Mouse (Mus musculus) CH12F3 (cell line): ENCODE data around the gene Gabpb1.

Experiments used
- in situ Hi-C: fragments of 300-500 bp; cut with MboI; formaldehyde crosslinking; loops from 2 replicates; pipeline ENCODE4 v1.14.3; 2020; ENCODE audit warnings: low sequenced_read_pairs

Gabpb1 gene

GRCm38 (mm10) chr2:126676122-126676515 is at the start of gene Gabpb1:
TSS of gene Gabpb1 (minus strand) at chr2:126676337.
- in situ Hi-C loops, result no loop called here

- in situ Hi-C loops, result no loop called here
Measured at GRCm38 (mm10) chr2:126712950-126713349, 36.8 kb upstream of the Gabpb1 start.

- in situ Hi-C loops, result no loop called here
Measured at GRCm38 (mm10) chr2:126712526-126712925, 36.4 kb upstream of the Gabpb1 start.

- in situ Hi-C loops, result no loop called here
Measured at GRCm38 (mm10) chr2:126708361-126708760, 32.2 kb upstream of the Gabpb1 start.

- in situ Hi-C loops, result no loop called here
Measured at GRCm38 (mm10) chr2:126707438-126707779, 31.3 kb upstream of the Gabpb1 start.

- in situ Hi-C loops, result no loop called here
Measured at GRCm38 (mm10) chr2:126706759-126707437, 30.8 kb upstream of the Gabpb1 start, which contains the start of gene Usp8. TSS of gene Usp8 (plus strand) at chr2:126707328.

GRCm38 (mm10) chr2:126695285-126695684 is 19.1 kb upstream of the Gabpb1 start:
- in situ Hi-C loops, result no loop called here

- in situ Hi-C loops, result no loop called here
Measured at GRCm38 (mm10) chr2:126691290-126691689, 15.2 kb upstream of the Gabpb1 start.

GRCm38 (mm10) chr2:126682937-126683336 is 6.8 kb upstream of the Gabpb1 start:
- in situ Hi-C loops, result no loop called here

GRCm38 (mm10) chr2:126682333-126682732 is 6.2 kb upstream of the Gabpb1 start:
- in situ Hi-C loops, result no loop called here

- in situ Hi-C loops, result no loop called here
Measured at GRCm38 (mm10) chr2:126677366-126677765, 1.2 kb upstream of the Gabpb1 start.

- in situ Hi-C loops, result no loop called here
Measured at GRCm38 (mm10) chr2:126675169-126676121, 692 bp downstream of the Gabpb1 start.

GRCm38 (mm10) chr2:126674441-126675168 is 1.5 kb downstream of the Gabpb1 start:
- in situ Hi-C loops, result no loop called here

- in situ Hi-C loops, result no loop called here
Measured at GRCm38 (mm10) chr2:126673317-126674242, 2.6 kb downstream of the Gabpb1 start.

GRCm38 (mm10) chr2:126668621-126669252 is 7.4 kb downstream of the Gabpb1 start:
- in situ Hi-C loops, result loop anchor here (10.0 kb wide), 1 partner anchor 64 kb away; no protein-coding TSS in a partner anchor

- in situ Hi-C loops, result loop anchor here (10.0 kb wide), 1 partner anchor 61 kb away; no protein-coding TSS in a partner anchor
Measured at GRCm38 (mm10) chr2:126665984-126666383, 10.2 kb downstream of the Gabpb1 start.

- in situ Hi-C loops, result loop anchor here (10.0 kb wide), 1 partner anchor 59 kb away; no protein-coding TSS in a partner anchor
Measured at GRCm38 (mm10) chr2:126663481-126663880, 12.7 kb downstream of the Gabpb1 start.

GRCm38 (mm10) chr2:126652929-126653328 is 23.2 kb downstream of the Gabpb1 start:
- in situ Hi-C loops, result no loop called here

- in situ Hi-C loops, result no loop called here
Measured at GRCm38 (mm10) chr2:126647762-126648161, 28.4 kb downstream of the Gabpb1 start.
